Mouse (Mus musculus) hindbrain, embryonic 11.5 days (tissue): ENCODE data around the gene Rbm4b. TPM values are rescaled to one million over a fixed set of nuclear protein-coding genes. Genes with fewer than 3 reads are reported as not detected.
A peak's percentile ranks its signal among the peaks of the same experiment; 100 is the strongest.

Experiments used
- ATAC-seq: fragments of 200-750 bp; cut with Nextera tagmentation; 2 replicates; pipeline ENCODE4 v1.8.0; 2017; ENCODE audit warnings: mild to moderate bottlenecking, moderate TSS enrichment, moderate library complexity; ENCODE audit not compliant: low FRiP score
- DNase-seq: peaks from one replicate; pipeline ENCODE4 v3.0.0-alpha.2; 2015; ENCODE audit warnings: low spot score
- H3K27ac ChIP-seq: fragments of 300-500 bp; sonication (generic); 2 replicates; pipeline ENCODE4 v1.5.1; 2014; ENCODE audit warnings: mild to moderate bottlenecking, low read depth, low read length
- H3K27me3 ChIP-seq: fragments of 300-500 bp; sonication (generic); 2 replicates; pipeline ENCODE4 v1.6.1; 2014; ENCODE audit warnings: mild to moderate bottlenecking, low read length, moderate library complexity, mixed read lengths; ENCODE audit not compliant: control insufficient read depth, insufficient read depth
- H3K36me3 ChIP-seq: fragments of 300-500 bp; sonication (generic); 2 replicates; pipeline ENCODE4 v1.6.1; 2014; ENCODE audit warnings: mild to moderate bottlenecking, low read length, moderate library complexity, mixed read lengths; ENCODE audit not compliant: control insufficient read depth, insufficient read depth
- H3K4me1 ChIP-seq: fragments of 300-500 bp; sonication (generic); replicated peaks from 2 replicates; pipeline ENCODE4 v1.6.1; 2014; ENCODE audit warnings: low read length, mixed read lengths; ENCODE audit not compliant: control insufficient read depth, insufficient read depth
- H3K4me2 ChIP-seq: fragments of 300-500 bp; sonication (generic); replicated peaks from 2 replicates; pipeline ENCODE4 v1.6.1; 2014; ENCODE audit warnings: mild to moderate bottlenecking, low read depth, low read length
- H3K4me3 ChIP-seq: fragments of 300-500 bp; sonication (generic); 2 replicates; pipeline ENCODE4 v1.5.1; 2014; ENCODE audit warnings: low read depth, low read length
- H3K9ac ChIP-seq: fragments of 300-500 bp; sonication (generic); 2 replicates; pipeline ENCODE4 v1.6.1; 2014; ENCODE audit warnings: low read depth, low read length
- H3K9me3 ChIP-seq: fragments of 300-500 bp; sonication (generic); 2 replicates; pipeline ENCODE4 v1.6.1; 2016; ENCODE audit warnings: low read length; ENCODE audit not compliant: control insufficient read depth
- WGBS: fragments of 180-500 bp; shearing (Covaris S2); extraction: QIAGEN DNeasy Blood & Tissue Kit; methylation state at CpG from one replicate; pipeline ENCODE4 v1.1.7; 2014; 5-methylcytosine and 5-hydroxymethylcytosine counted together
- polyA plus RNA-seq: library from polyadenylated mRNA; unstranded; fragments of >200 nt; fragmentation: Nextera tagmentation; extraction: Ambion mirVana; gene quantifications from 2 replicates; pipeline ENCODE4 v1.2.1, GENCODE M21; 2014

Rbm4b gene
- polyA plus RNA-seq = 146 and 154 TPM in 2 replicates

DNA sequence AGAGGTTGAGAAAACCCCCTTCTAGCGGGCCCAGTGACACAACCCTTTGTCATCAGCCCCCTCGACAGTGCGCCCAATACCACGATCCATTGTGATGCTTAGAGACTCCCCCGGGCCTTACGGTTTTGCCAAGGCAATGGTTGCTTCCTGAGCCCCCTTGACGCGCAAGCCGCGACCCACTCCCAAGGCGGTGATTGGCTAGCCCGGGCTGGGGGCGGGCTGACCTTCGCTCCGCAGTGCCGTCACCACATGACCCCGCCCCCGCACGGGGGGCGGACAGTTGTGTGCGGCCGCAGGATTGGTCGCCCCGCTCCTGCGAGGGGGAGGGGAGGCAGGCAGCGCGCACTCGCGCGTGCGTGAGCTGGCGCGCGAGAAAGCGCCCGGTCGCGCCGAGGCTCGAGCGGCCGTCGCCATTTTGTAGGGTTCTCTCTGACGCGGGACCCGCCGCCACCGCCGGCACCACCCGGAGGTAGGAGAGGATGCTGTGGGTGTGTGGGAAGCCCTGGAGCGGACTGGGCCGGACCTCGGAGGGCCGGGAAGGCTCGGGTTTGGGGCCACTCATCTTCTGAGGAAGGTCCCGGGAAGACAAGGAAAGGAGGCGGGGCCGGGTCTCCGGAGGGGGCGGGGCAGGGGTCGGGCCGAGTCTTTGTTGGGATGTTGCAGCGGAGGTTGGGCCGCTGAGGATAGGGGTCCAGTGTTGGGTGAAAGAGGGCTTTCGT, at the start of gene Rbm4b:
Rbm4b (plus strand) TSS at position 305 of the 719 bp plus-strand sequence.
- ATAC-seq (peak; percentile 97), DNase-seq (peak; percentile 100)
- H3K4me3 ChIP-seq = peak within 1 kb of the TSS; percentile 68
- H3K4me1 ChIP-seq = peaks cover 3% of the 10 kb centered on the region; the same call in 1 of the 2 replicates
- H3K9me3 ChIP-seq = no peaks in the 10 kb centered on the region
- H3K9ac ChIP-seq = peak within 1 kb of the TSS; percentile 86
- no peaks in the 10 kb centered on the region for H3K36me3 ChIP-seq
- peak within 1 kb of the TSS; percentile 67 for H3K4me2 ChIP-seq
- under 1% methylated on average over 65 of the region's 65 CpGs for WGBS
- H3K27ac ChIP-seq = peak within 1 kb of the TSS; percentile 97
- H3K27me3 ChIP-seq = no peaks in the 10 kb centered on the region

DNA sequence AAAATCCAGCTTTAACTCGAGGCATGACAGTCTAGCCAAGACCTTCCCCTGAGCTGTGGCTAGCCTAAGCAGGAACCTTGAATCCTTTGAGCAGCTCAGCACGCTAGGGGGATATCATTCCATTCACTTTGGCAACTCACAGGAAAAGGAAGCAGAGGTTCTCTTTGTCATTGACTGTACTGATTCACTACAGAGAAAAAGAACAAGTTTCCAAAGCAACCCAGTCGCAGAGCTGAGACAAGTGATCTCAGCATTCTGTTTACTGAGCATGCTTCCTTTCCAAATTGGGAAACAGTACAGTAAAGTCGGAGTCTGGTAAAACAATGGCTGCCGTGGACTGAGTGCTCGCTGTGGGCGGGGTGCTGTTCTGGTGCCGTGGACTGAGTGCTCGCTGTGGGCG, 47.5 kb upstream of the Rbm4b start:
- Histone ChIP-seq H3K36me3 (no peaks in the 10 kb centered on the region), H3K27me3 (peaks cover under 1% of the 10 kb centered on the region; the same call in 1 of the 2 replicates), H3K9ac (no peak overlapping the region), H3K4me1 (no peaks in the 10 kb centered on the region; the same call in 1 of the 2 replicates), H3K4me2 (no peak overlapping the region), H3K9me3 (no peaks in the 10 kb centered on the region), H3K4me3 (no peak overlapping the region), H3K27ac (no peak overlapping the region)
- no peak for DNase-seq
- ATAC-seq = no peak
- WGBS = 88% methylated on average over 10 of the region's 10 CpGs

DNA sequence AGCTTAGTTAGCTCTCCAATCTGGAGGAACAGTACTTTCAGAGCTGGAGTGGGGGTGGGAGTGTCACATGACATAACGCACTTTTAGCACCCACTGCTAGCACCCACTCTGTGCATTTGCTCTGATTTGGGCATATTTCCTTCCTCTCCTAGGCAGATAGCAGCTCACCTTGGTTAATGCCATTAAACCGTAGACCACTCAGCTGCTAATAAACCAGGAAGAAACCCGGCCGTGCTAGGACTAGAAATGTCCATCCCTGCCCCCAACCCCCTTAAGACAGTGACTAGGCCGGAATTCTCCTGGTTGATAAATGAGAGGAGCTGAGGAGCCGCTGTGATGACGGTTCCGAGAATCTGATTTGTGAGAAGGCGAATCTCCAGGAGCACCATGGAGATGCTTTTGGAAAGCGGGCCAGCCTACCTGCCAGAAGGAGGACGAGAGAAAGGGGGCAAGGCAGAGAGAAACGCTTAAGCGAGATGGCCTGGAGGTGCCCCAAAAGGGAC, 45.1 kb upstream of the Rbm4b start, which contains the start of gene Sptbn2:
Sptbn2 (plus strand) TSS at position 70 of the 503 bp plus-strand sequence.
- WGBS = 8% methylated on average over 13 of the region's 13 CpGs
- Histone ChIP-seq H3K4me3 (peak within 1 kb of the TSS; percentile 84), H3K4me2 (peak within 1 kb of the TSS; percentile 91), H3K4me1 (no peaks in the 10 kb centered on the region; the same call in 1 of the 2 replicates), H3K9me3 (no peaks in the 10 kb centered on the region), H3K27me3 (peaks cover 2% of the 10 kb centered on the region; the same call in 1 of the 2 replicates), H3K36me3 (no peaks in the 10 kb centered on the region), H3K27ac (peak within 1 kb of the TSS; percentile 94), H3K9ac (peak within 1 kb of the TSS; percentile 95)
- ATAC-seq (peak; percentile 44), DNase-seq (peak; percentile 65)

DNA sequence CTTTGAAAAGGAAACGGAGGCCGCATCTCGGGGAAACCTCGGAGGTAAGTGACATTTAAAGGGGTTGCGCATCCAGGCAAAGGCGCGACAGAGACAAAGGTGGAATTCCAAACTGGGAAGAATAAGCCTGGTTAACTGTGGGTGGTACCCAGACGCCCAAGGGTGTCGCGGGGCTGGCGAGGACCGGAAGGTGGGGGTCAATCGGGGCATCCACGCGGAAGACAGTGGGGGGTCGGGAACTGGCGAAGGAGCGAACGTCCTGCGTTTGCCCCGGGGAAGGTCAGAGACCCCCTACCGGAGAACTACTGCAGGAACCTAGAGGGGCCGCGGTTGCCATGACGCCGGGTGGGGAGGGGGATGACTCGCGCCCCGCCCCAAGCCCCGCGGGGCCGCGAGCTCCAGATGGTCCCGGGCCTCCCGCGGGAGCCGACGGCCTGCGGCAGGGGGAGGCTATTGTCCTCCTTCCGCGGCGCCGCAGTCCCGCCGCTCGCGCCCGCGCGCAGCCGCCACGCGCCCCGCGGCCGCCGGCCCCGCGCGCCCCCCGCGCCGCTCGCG, 44.6 kb upstream of the Rbm4b start:
- DNase-seq (peak; percentile 89), ATAC-seq (peak; percentile 90)
- no peaks in the 10 kb centered on the region for H3K9me3 ChIP-seq
- no peaks in the 10 kb centered on the region; the same call in 1 of the 2 replicates for H3K4me1 ChIP-seq
- H3K9ac ChIP-seq = peak overlapping the region; percentile 95
- H3K36me3 ChIP-seq = no peaks in the 10 kb centered on the region
- peak overlapping the region; percentile 91 for H3K4me2 ChIP-seq
- under 1% methylated on average over 26 of the region's 65 CpGs for WGBS
- H3K4me3 ChIP-seq = peak overlapping the region; percentile 84
- H3K27ac ChIP-seq = peak overlapping the region; percentile 94
- H3K27me3 ChIP-seq = peaks cover 2% of the 10 kb centered on the region; the same call in 1 of the 2 replicates

DNA sequence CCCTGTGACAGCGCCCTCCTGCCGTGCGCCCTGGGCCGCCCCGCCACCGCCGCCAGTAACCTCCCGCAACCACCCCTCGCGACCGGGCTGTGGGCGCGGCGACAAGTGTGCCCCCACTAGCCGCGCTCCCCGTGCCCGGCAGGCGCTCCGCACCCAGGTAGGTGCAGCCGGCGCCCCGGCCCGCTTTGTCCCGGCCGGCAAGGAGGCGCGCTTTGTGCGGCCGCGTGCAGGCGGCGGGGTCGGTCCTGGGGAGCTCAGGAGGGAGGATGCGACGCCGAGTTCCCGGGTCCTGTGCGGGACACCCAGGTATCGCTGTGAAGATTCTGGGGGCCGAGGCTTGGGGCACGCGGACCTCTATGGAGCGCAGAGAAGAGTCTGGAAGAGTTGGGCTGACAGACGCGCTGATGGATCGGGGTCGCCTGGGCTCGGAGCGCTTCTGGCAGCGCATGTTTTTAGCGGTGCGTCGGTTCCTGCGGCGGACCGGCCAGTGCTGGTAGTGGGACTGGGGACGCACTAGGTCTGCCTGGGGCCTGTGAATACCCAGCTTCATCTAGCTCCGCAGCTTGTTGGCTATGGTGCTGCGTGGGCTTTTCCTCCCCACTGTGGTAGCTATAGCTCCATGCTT, 44.0 kb upstream of the Rbm4b start:
- Histone ChIP-seq H3K36me3 (no peaks in the 10 kb centered on the region), H3K4me1 (no peaks in the 10 kb centered on the region; the same call in 1 of the 2 replicates), H3K9me3 (no peaks in the 10 kb centered on the region), H3K4me2 (peak overlapping the region; percentile 91), H3K9ac (peak overlapping the region; percentile 95), H3K27ac (peak overlapping the region; percentile 94), H3K4me3 (peak overlapping the region; percentile 84), H3K27me3 (peaks cover 2% of the 10 kb centered on the region; the same call in 1 of the 2 replicates)
- WGBS = under 1% methylated on average over 50 of the region's 60 CpGs
- ATAC-seq (peak; percentile 61), DNase-seq (peak; percentile 70)

DNA sequence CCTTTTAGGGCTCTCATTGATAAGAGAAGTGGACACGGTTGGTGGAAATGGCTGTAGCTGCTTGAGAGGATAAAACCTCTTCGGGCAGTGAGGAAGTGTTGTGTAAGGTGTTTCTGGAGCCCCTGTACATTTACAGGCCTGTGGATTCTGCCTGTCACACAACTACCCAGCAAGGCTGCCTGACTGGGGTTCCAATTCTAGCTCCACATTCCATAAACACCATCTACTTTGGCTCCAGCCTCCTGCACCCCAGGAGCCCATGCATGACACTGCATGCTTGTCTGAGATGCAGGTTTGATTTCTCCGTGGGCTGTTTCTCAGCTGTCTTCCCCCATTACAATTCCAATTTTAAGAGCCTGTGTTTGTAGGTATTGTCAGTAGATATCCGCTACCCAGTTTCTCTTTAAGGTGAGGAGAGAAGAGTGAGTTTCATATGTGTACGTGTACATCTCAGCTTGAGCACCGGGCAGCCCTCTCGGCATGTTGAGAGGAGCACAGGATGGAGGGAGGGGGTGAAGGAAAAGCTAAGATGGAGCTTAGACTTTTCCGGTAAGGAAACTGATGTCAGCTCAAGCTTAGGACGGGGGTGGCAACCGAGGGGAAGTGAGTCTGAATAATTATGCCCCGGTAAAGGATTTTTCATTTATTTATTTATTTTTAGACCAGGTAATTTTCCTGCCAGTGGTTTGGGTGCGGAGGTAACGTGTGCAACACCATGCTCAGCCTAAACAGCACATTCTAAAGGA, 43.3 kb upstream of the Rbm4b start:
- WGBS = 41% methylated on average over 13 of the region's 13 CpGs
- H3K27ac ChIP-seq = peak overlapping the region; percentile 94
- no peak for ATAC-seq
- no peak for DNase-seq
- H3K27me3 ChIP-seq = peaks cover 2% of the 10 kb centered on the region; the same call in 1 of the 2 replicates
- peak overlapping the region; percentile 91 for H3K4me2 ChIP-seq
- no peaks in the 10 kb centered on the region for H3K9me3 ChIP-seq
- H3K9ac ChIP-seq = peak overlapping the region; percentile 95
- no peaks in the 10 kb centered on the region for H3K36me3 ChIP-seq
- H3K4me3 ChIP-seq = peak overlapping the region; percentile 84
- H3K4me1 ChIP-seq = no peaks in the 10 kb centered on the region; the same call in 1 of the 2 replicates

DNA sequence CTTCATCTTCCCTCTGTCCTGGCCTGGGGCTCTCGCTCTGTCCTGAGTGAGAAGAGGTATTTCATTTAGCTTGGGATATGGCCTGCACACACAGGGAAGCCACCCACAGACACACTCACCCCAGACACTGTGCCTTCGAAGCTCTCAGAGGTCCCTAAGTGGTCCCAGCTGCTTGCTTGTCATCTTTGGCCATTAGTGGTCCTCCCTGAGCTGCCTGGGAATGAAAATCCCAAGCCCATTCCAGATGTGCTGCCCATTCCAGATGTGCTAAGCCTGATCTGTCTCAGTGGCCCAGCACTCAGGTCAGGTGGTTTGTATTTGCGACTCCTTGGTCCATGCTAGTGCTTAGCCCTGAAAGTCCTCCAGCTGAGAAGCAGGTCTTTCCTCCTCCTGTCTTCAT, 42.4 kb upstream of the Rbm4b start:
- ATAC-seq (no peak), DNase-seq (peak; percentile 27)
- H3K4me1 ChIP-seq = no peaks in the 10 kb centered on the region; the same call in 1 of the 2 replicates
- H3K4me3 ChIP-seq = peak overlapping the region; percentile 84; the same call in 1 of the 2 replicates
- H3K4me2 ChIP-seq = peak overlapping the region; percentile 91
- peaks cover 2% of the 10 kb centered on the region; the same call in 1 of the 2 replicates for H3K27me3 ChIP-seq
- 53% methylated on average over 3 of the region's 3 CpGs for WGBS
- H3K36me3 ChIP-seq = no peaks in the 10 kb centered on the region
- H3K27ac ChIP-seq = no peak overlapping the region
- H3K9ac ChIP-seq = no peak overlapping the region
- no peaks in the 10 kb centered on the region for H3K9me3 ChIP-seq

DNA sequence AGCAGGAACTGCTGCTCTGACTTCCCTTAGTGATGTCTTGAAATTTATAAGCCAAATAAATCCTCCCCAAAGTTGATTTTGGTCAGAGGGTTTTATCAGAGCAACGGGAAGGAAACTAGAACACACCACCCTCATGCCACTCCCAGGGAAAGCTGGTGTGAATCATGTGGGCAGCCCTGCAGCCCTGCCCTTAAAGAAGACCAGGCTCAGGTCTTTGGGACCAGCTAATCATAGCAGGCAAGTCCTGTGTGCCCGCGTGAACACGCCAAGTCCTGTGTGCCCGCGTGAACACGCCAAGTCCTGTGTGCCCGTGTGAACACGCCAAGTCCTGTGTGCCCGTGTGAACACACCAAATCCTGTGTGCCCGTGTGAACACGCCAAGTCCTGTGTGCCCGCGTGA, 39.5 kb upstream of the Rbm4b start:
- H3K4me1 ChIP-seq = no peaks in the 10 kb centered on the region
- no peaks in the 10 kb centered on the region for H3K9me3 ChIP-seq
- no peak overlapping the region for H3K4me3 ChIP-seq
- no peak overlapping the region for H3K4me2 ChIP-seq
- H3K27ac ChIP-seq = no peak overlapping the region
- 94% methylated on average over 14 of the region's 14 CpGs for WGBS
- no peaks in the 10 kb centered on the region for H3K36me3 ChIP-seq
- H3K27me3 ChIP-seq = peaks cover 2% of the 10 kb centered on the region; the same call in 1 of the 2 replicates
- H3K9ac ChIP-seq = no peak overlapping the region
- no peak for DNase-seq
- ATAC-seq = no peak
